Mouse (Mus musculus) heart, postnatal 0 days (tissue): ENCODE measurements at regions not wholly inside any gene's neighbourhood (a gene's known extent, or its start where the extent isn't known, plus 50 kb on each side); places are given as distances from the start of the nearest gene placed in this dataset.

ENCODE experiments used
- CTCF ChIP-seq: IDR thresholded peaks from 2 replicates; pipeline ENCODE4 v1.5.1; 2016; ENCODE audit warnings: antibody characterized with exemption, control low read depth, low read depth
- EP300 ChIP-seq: IDR thresholded peaks from 2 replicates; pipeline ENCODE4 v1.6.1; 2016; ENCODE audit warnings: antibody characterized with exemption, low read depth

DNA sequence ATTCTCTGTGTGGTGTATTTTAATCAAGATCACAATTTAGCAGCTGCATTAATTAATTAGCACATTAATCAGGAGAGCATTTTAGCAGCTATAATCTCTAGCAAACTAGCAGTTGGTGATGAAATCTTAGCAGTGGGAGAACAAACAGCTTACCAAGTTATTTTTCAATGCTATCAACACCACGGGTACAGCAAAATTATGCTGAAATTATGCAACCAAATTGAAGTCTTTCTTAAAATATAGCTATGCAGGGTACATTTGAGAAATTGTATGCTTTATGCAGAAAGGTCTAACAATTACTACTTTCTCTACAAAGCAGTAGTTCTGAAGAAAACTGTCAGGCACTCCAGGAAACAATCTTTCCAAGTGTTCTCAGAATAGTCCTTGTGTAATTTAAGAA, 378.1 kb downstream of the Dnajb9 start:
- TF ChIP-seq EP300, result no peak
- TF ChIP-seq CTCF, result no peak
